Mouse (Mus musculus): ENCODE results near the gene Tex26. TPM values are rescaled to one million over a fixed set of nuclear protein-coding genes. Genes with fewer than 3 reads are reported as not detected.

The Tex26 gene
- polyA plus RNA-seq, 1 experiment from 2014 or later: 1.1 TPM

- H3K4me3 ChIP-seq: no peak overlapping the region
- H3K27ac ChIP-seq (replicated peaks): no peak overlapping the region
- H3K27me3 ChIP-seq (replicated peaks; ENCODE audit: low read depth, poor library complexity, severe bottlenecking): no peaks in the 10 kb centered on the region
- H3K9me3 ChIP-seq: peaks cover 6% of the 10 kb centered on the region; the same call in 1 of the 2 replicates
- no peaks in the 10 kb centered on the region for H3K4me1 ChIP-seq
- H3K36me3 ChIP-seq (replicated peaks): no peaks in the 10 kb centered on the region
- WGBS: 96% methylated on average over 9 of the region's 9 CpGs
- no peak for DNase-seq (ENCODE audit: low spot score)
Observed at GRCm38 (mm10) chr5:149474142-149474541, 34.7 kb downstream of the Tex26 start.

DNA sequence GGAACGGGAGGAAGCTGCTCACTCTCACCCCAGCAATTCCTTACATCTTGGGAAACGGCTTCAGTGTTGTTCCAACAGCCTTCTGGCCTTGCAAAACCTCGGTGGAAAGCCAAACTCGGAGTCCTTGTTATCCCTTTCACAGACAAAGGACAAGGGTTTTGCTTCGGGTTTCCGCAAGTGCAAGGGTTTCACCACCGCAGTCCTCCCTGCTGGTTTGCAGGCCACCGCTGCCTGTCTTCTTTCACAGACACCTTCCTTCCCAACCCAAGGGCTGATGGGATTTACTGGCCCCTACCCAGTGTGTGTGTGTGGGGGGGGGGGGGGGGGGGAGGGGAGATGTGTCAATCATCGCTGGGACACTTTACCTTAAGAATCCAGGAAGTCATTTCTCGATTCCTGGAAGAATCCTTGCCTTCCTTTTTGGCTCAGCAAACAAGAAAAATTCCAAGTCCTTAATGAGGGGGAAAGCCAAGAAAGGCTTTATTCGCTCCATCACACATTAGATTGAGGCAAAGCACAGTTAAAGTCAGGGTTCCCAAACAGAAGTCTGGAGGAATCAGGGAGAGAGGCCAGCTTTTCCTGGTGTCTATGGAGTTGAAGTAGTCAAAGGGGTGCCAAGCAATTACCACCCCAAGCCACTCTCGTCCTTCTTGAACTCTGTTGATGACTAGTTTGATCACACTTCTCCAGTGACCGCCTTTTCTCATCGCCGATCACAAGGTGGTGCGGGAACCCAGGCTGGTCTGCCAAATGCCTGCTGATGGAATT, 35.4 kb downstream of the Tex26 start:
- no peaks in the 10 kb centered on the region for H3K4me1 ChIP-seq
- H3K4me3 ChIP-seq: no peak overlapping the region
- H3K36me3 ChIP-seq (replicated peaks): no peaks in the 10 kb centered on the region
- DNase-seq (ENCODE audit: low spot score): no peak
- WGBS: 88% methylated on average over 16 of the region's 16 CpGs
- H3K9me3 ChIP-seq: peaks cover 6% of the 10 kb centered on the region; the same call in 1 of the 2 replicates
- H3K27me3 ChIP-seq (replicated peaks; ENCODE audit: low read depth, poor library complexity, severe bottlenecking): no peaks in the 10 kb centered on the region
- no peak overlapping the region for H3K27ac ChIP-seq (replicated peaks)

DNA sequence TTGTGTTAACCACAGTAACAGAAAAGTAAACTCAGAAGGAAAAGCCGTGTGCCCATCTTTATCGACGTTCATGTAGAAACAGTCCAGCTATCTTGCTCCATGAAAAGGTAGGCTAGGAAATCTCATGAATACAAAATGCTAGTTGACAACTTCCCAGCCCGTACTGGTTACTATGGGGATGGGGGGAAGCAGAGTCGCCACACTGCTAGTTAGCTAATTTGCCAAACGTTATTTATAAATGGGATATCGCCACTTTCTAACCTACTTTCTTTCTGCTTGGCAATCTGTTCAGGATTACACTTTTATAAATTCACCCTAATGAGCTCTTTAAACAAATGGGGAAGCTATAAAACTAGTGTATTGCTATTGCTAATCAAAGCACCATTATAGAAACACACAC, 42.5 kb downstream of the Tex26 start:
- no peak for DNase-seq (ENCODE audit: low spot score)
- WGBS: 92% methylated on average over 7 of the region's 7 CpGs
- Histone ChIP-seq H3K27me3 (replicated peaks; ENCODE audit: low read depth, poor library complexity, severe bottlenecking) (no peaks in the 10 kb centered on the region), H3K36me3 (replicated peaks) (no peaks in the 10 kb centered on the region), H3K9me3 (no peaks in the 10 kb centered on the region), H3K4me3 (no peak overlapping the region), H3K4me1 (no peaks in the 10 kb centered on the region), H3K27ac (replicated peaks) (no peak overlapping the region)

DNA sequence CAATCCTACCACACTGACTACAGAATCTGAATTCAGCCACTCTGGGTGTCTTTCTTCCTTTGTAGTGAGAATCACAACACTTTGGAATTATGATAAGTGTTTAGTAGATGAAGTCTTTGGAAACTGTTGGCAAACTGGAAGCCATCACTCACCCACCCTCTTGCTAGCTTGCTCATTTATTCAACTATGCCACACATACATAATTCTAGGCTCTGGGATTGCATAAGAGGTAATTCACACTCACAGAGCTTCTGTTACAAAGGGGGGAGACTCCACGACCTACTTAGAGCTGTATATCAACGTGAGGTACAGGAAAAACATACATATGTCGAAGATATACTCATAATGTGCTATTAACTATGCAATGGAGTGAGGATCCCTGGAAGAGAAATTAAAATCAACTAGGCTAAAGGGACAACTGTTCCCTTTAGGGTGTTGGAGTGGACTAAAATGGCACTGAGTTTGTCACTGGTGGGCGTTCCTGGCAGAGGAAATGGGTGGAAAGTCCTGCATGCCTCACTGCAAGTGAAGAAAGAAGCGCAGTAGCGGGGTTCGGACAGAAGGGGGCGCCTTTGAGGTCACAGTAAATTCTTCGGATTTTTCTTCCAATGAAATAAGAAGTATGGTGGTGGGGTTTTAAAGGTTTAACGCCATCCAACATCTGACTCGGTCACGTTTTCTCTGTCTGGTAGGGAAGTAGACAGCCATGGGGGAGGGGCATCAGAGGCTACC, 44.0 kb downstream of the Tex26 start:
- Histone ChIP-seq H3K36me3 (replicated peaks) (no peaks in the 10 kb centered on the region), H3K9me3 (no peaks in the 10 kb centered on the region), H3K4me1 (peaks cover 4% of the 10 kb centered on the region), H3K4me3 (no peak overlapping the region), H3K27ac (replicated peaks) (no peak overlapping the region), H3K27me3 (replicated peaks; ENCODE audit: low read depth, poor library complexity, severe bottlenecking) (no peaks in the 10 kb centered on the region)
- 69% methylated on average over 12 of the region's 12 CpGs for WGBS
- no peak for DNase-seq (ENCODE audit: low spot score)

- Histone ChIP-seq H3K27ac (replicated peaks) (no peak overlapping the region), H3K4me3 (no peak overlapping the region), H3K27me3 (replicated peaks; ENCODE audit: low read depth, poor library complexity, severe bottlenecking) (no peaks in the 10 kb centered on the region), H3K9me3 (no peaks in the 10 kb centered on the region), H3K36me3 (replicated peaks) (no peaks in the 10 kb centered on the region), H3K4me1 (peaks cover 12% of the 10 kb centered on the region)
- 84% methylated on average over 12 of the region's 12 CpGs for WGBS
- no peak for DNase-seq (ENCODE audit: low spot score)
Observed at GRCm38 (mm10) chr5:149484270-149484669, 44.8 kb downstream of the Tex26 start.

DNA sequence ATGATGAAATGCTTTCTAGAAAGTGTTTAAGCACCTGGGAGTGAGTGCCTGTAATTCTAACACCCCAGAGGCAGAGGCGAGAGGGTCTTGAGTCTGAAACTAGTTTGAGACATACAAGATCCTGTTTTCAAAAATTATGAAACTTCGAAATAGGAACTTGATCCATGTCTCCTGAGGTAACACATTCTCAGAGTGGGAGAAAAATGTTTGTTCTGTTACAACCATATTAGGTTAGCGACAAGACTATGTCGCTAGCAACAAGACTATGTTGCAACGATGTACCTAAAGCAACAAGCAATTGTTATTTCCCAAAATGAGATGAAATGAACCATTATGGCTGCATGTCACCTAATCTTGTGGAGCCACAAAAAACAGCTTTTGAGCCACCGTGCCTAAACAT, 46.0 kb downstream of the Tex26 start:
- Histone ChIP-seq H3K27ac (replicated peaks) (no peak overlapping the region), H3K4me1 (peaks cover 21% of the 10 kb centered on the region), H3K27me3 (replicated peaks; ENCODE audit: low read depth, poor library complexity, severe bottlenecking) (no peaks in the 10 kb centered on the region), H3K9me3 (no peaks in the 10 kb centered on the region), H3K36me3 (replicated peaks) (no peaks in the 10 kb centered on the region), H3K4me3 (no peak overlapping the region)
- no peak for DNase-seq (ENCODE audit: low spot score)
- 89% methylated on average over 6 of the region's 6 CpGs for WGBS

- 53% methylated on average over 11 of the region's 11 CpGs for WGBS
- H3K27me3 ChIP-seq (replicated peaks; ENCODE audit: low read depth, poor library complexity, severe bottlenecking): no peaks in the 10 kb centered on the region
- H3K4me1 ChIP-seq: peaks cover 21% of the 10 kb centered on the region
- DNase-seq (ENCODE audit: low spot score): peak; percentile 39
- no peaks in the 10 kb centered on the region for H3K36me3 ChIP-seq (replicated peaks)
- no peaks in the 10 kb centered on the region for H3K9me3 ChIP-seq
- H3K27ac ChIP-seq (replicated peaks): 0 out of 2 replicates have a peak overlapping the region, but pooled peaks have one; percentile 6
- no peak overlapping the region for H3K4me3 ChIP-seq
Observed at GRCm38 (mm10) chr5:149488360-149489021, 49.0 kb downstream of the Tex26 start.

DNA sequence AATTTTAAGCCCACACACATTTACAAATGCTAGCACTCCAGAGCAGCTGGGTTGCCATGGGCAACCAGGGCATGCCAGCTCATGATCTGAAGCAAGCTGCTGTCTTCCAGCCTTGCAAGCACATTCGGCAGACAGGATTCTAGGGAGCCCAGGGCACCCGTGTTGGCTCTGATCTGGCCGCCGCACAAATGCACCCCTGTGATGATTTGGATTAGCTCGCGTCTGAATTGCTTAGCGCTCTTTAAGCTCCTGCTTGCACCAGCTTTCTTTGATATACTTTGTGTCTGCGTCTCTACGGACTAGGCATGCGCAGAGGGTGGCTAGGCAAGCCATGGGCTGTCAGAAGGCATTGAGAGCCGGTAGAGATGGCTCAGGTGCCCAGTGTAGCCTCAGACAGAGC, 49.7 kb downstream of the Tex26 start:
- H3K27ac ChIP-seq (replicated peaks): peak overlapping the region; percentile 54; the same call in 1 of the 2 replicates

DNA sequence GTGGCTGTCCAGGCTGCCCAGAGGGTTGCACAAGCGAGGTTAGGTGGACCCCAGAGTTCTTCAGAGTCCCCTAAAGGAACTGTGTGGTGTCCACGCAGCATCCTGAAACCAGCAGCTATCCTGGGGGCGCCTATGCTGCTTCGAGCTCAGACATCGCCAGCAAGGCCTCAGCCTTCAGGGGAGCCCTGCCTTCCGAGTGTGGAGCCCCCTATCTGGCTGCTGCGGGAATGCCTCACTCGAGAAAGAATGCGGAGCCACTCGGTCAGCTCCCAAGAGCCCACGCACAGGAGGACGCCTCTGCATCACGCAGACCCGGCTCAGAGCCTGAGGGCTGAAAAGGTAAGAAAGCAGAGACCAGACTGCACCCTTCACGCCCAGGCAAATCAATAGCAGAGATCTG, 50.8 kb downstream of the Tex26 start:
- Histone ChIP-seq H3K4me1 (peaks cover 21% of the 10 kb centered on the region), H3K36me3 (replicated peaks) (no peaks in the 10 kb centered on the region), H3K27me3 (replicated peaks; ENCODE audit: low read depth, poor library complexity, severe bottlenecking) (0 out of 2 replicates have a peak, but pooled peaks cover 4% of the 10 kb centered on the region), H3K9me3 (no peaks in the 10 kb centered on the region), H3K4me3 (no peak overlapping the region), H3K27ac (replicated peaks) (no peak overlapping the region; the same call in 1 of the 2 replicates)
- 60% methylated on average over 15 of the region's 15 CpGs for WGBS
- no peak for DNase-seq (ENCODE audit: low spot score)

More for the DNA sequence above, 49.7 kb downstream of the Tex26 start:
- 67% methylated on average over 11 of the region's 11 CpGs for WGBS
- Histone ChIP-seq H3K36me3 (replicated peaks) (no peaks in the 10 kb centered on the region), H3K27me3 (replicated peaks; ENCODE audit: low read depth, poor library complexity, severe bottlenecking) (no peaks in the 10 kb centered on the region), H3K4me1 (peaks cover 21% of the 10 kb centered on the region), H3K9me3 (no peaks in the 10 kb centered on the region), H3K4me3 (no peak overlapping the region)
- peak; percentile 50 for DNase-seq (ENCODE audit: low spot score)

DNA sequence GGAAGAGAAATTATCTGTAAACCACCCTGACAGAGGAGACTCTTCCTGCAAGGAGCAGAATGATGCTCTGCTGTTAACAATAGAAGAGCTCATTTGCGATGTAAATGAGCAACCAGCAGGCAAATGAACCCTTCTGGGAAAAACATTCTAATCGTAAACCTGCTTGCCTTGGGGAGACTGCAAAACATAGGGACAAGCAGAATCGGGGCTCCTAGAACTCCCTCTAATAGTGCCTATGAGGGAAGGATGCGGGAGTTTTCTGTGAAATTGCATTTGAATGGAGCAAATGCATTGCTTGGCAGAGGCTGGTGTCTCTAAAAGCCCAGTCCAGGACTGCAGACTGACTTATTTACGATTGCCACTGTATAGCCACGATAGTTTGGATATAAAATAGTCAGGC, 56.2 kb downstream of the Tex26 start:
- Histone ChIP-seq H3K4me3 (no peak overlapping the region), H3K36me3 (replicated peaks) (no peaks in the 10 kb centered on the region), H3K9me3 (no peaks in the 10 kb centered on the region), H3K27ac (replicated peaks) (no peak overlapping the region), H3K27me3 (replicated peaks; ENCODE audit: low read depth, poor library complexity, severe bottlenecking) (peaks cover 13% of the 10 kb centered on the region; the same call in 1 of the 2 replicates), H3K4me1 (peaks cover 23% of the 10 kb centered on the region)
- 49% methylated on average over 6 of the region's 6 CpGs for WGBS
- DNase-seq (ENCODE audit: low spot score): no peak

DNA sequence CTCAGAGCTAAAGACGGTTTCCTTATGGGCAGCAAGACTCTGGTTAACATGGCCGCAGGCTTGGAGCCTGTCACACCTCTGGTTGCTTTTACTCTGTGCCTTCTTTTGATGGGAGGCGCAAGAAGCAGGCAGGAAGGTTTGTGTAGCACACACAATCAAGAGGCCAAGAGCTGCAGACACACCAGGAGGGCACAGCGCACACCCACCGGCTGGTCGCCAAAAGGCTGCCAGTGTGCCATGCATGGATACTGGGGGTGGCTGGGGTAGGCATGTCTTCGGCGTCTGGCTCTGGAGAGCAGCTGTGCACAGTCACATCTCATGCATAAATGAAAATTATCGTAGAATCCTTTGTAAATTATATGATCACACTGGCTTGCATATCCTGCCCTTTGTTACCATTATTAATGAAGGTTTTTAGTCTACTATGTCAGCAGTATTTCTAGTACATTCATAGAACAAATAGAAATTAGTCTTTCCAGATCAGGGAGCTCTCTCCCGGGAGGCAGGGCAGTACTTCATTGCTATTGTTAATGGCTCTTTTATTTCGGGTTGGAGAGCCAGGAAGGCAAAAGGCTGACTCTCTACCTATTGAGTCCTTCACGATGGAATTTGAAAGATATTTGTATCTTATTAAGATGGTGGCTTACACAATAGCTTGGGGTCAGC, 57.1 kb downstream of the Tex26 start:
- Histone ChIP-seq H3K4me3 (no peak overlapping the region), H3K36me3 (replicated peaks) (no peaks in the 10 kb centered on the region), H3K27me3 (replicated peaks; ENCODE audit: low read depth, poor library complexity, severe bottlenecking) (peaks cover 13% of the 10 kb centered on the region; the same call in 1 of the 2 replicates), H3K9me3 (no peaks in the 10 kb centered on the region), H3K27ac (replicated peaks) (no peak overlapping the region), H3K4me1 (peaks cover 23% of the 10 kb centered on the region)
- 65% methylated on average over 12 of the region's 12 CpGs for WGBS
- no peak for DNase-seq (ENCODE audit: low spot score)

DNA sequence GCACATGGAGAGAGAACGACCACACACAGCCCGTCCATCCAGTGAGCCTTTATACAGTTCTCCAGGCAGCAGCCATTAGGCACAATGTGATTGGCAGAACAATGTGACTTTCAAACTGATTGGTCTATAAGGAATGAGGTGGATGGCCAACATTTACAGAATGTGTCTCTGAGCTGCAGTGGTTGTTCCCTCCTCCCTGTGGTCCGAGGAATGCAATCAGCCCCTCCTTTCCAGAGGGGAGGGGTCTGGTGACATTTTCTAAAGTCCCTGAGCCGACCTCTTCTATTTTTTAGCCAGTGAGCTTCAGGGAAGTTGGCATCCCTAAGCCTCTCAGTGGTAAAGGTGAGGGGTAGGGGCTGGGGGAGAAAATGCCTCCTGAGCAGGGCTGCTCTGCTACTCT, 60.5 kb downstream of the Tex26 start:
- H3K9me3 ChIP-seq: no peaks in the 10 kb centered on the region
- DNase-seq (ENCODE audit: low spot score): no peak
- H3K36me3 ChIP-seq (replicated peaks): no peaks in the 10 kb centered on the region
- H3K27me3 ChIP-seq (replicated peaks; ENCODE audit: low read depth, poor library complexity, severe bottlenecking): peaks cover 13% of the 10 kb centered on the region; the same call in 1 of the 2 replicates
- no peak overlapping the region for H3K27ac ChIP-seq (replicated peaks)
- H3K4me3 ChIP-seq: no peak overlapping the region
- WGBS: 50% methylated on average over 4 of the region's 4 CpGs
- peaks cover 23% of the 10 kb centered on the region for H3K4me1 ChIP-seq

All from embryonic facial prominence, embryonic 10.5 days (tissue).